Mouse (Mus musculus) layer of hippocampus, adult 11-12 months (tissue): ENCODE results near the gene Spen.

ENCODE experiments used
- DNase-seq: peaks from one replicate; pipeline ENCODE4 v3.0.0; 2022; ENCODE audit warnings: low spot score

The Spen gene

GRCm38 (mm10) chr4:141528938-141529337 lies 9.5 kb downstream of the Spen start:
- DNase-seq: no peak

GRCm38 (mm10) chr4:141526936-141527650 lies 11.3 kb downstream of the Spen start:
- no peak for DNase-seq

- no peak for DNase-seq
Observed at GRCm38 (mm10) chr4:141525940-141526339, 12.5 kb downstream of the Spen start.

GRCm38 (mm10) chr4:141524658-141525057 lies 13.7 kb downstream of the Spen start:
- no peak for DNase-seq

- no peak for DNase-seq
Observed at GRCm38 (mm10) chr4:141523128-141523527, 15.3 kb downstream of the Spen start.

- no peak for DNase-seq
Observed at GRCm38 (mm10) chr4:141518386-141518785, 20.0 kb downstream of the Spen start.

GRCm38 (mm10) chr4:141514179-141514641 lies 24.2 kb downstream of the Spen start:
- DNase-seq: no peak

- no peak for DNase-seq
Observed at GRCm38 (mm10) chr4:141512145-141512544, 26.3 kb downstream of the Spen start.

GRCm38 (mm10) chr4:141510457-141510856 lies 27.9 kb downstream of the Spen start:
- no peak for DNase-seq

GRCm38 (mm10) chr4:141506893-141507292 lies 31.5 kb downstream of the Spen start:
- no peak for DNase-seq

- peak; percentile 83 for DNase-seq
Observed at GRCm38 (mm10) chr4:141506352-141506751, 32.0 kb downstream of the Spen start.

GRCm38 (mm10) chr4:141505810-141506209 lies 32.6 kb downstream of the Spen start:
- no peak for DNase-seq

GRCm38 (mm10) chr4:141504471-141504870 lies 33.9 kb downstream of the Spen start:
- DNase-seq: no peak

GRCm38 (mm10) chr4:141502723-141503122 lies 35.7 kb downstream of the Spen start:
- DNase-seq: peak; percentile 22

GRCm38 (mm10) chr4:141501058-141501457 lies 37.3 kb downstream of the Spen start:
- no peak for DNase-seq

GRCm38 (mm10) chr4:141500637-141501036 lies 37.8 kb downstream of the Spen start:
- DNase-seq: no peak

- DNase-seq: no peak
Observed at GRCm38 (mm10) chr4:141488670-141489069, 49.7 kb downstream of the Spen start.

GRCm38 (mm10) chr4:141487581-141487980 lies 50.8 kb downstream of the Spen start:
- no peak for DNase-seq

GRCm38 (mm10) chr4:141484071-141484470 lies 54.3 kb downstream of the Spen start:
- DNase-seq: no peak

GRCm38 (mm10) chr4:141479411-141479810 lies 59.0 kb downstream of the Spen start:
- DNase-seq: no peak

GRCm38 (mm10) chr4:141478794-141479193 lies 59.6 kb downstream of the Spen start:
- no peak for DNase-seq

GRCm38 (mm10) chr4:141478225-141478624 lies 60.2 kb downstream of the Spen start:
- no peak for DNase-seq

GRCm38 (mm10) chr4:141477681-141478102 lies 60.7 kb downstream of the Spen start:
- DNase-seq: peak; percentile 75

- DNase-seq: no peak
Observed at GRCm38 (mm10) chr4:141474431-141474830, 64.0 kb downstream of the Spen start.
